Mouse (Mus musculus) midbrain, postnatal 0 days (tissue): ENCODE data around the gene Npas3. TPM values are rescaled to one million over a fixed set of nuclear protein-coding genes. Genes with fewer than 3 reads are reported as not detected.
A peak's percentile ranks its signal among the peaks of the same experiment; 100 is the strongest.

ENCODE experiments used
- ATAC-seq: fragments of 200-750 bp; cut with Nextera tagmentation; 2 replicates; pipeline ENCODE4 v1.8.0; 2017; ENCODE audit warnings: moderate number of reproducible peaks, mild to moderate bottlenecking, moderate TSS enrichment, moderate library complexity; ENCODE audit not compliant: low FRiP score
- DNase-seq: peaks from one replicate; pipeline ENCODE4 v3.0.0-alpha.2; 2015; ENCODE audit warnings: low spot score
- H3K27ac ChIP-seq: fragments of 300-500 bp; sonication (generic); 2 replicates; pipeline ENCODE4 v1.5.1; 2014; ENCODE audit warnings: low read depth, mild to moderate bottlenecking, low read length, mixed read lengths
- H3K27me3 ChIP-seq: fragments of 300-500 bp; sonication (generic); 2 replicates; pipeline ENCODE4 v1.6.1; 2014; ENCODE audit warnings: low read length, control low read depth, mixed read lengths; ENCODE audit not compliant: insufficient read depth
- H3K36me3 ChIP-seq: fragments of 300-500 bp; sonication (generic); 2 replicates; pipeline ENCODE4 v1.6.1; 2014; ENCODE audit warnings: low read length, control low read depth, mixed read lengths; ENCODE audit not compliant: insufficient read depth
- H3K4me1 ChIP-seq: fragments of 300-500 bp; sonication (generic); 2 replicates; pipeline ENCODE4 v1.6.1; 2014; ENCODE audit warnings: mild to moderate bottlenecking, control low read depth, antibody characterized with exemption, low read length, mixed read lengths; ENCODE audit not compliant: insufficient read depth
- H3K4me2 ChIP-seq: fragments of 300-500 bp; sonication (generic); 2 replicates; pipeline ENCODE4 v1.6.1; 2014; ENCODE audit warnings: low read depth, mild to moderate bottlenecking, low read length, mixed read lengths; ENCODE audit not compliant: poor library complexity, severe bottlenecking
- H3K4me3 ChIP-seq: fragments of 300-500 bp; sonication (generic); 2 replicates; pipeline ENCODE4 v1.5.1; 2014; ENCODE audit warnings: low read depth, mild to moderate bottlenecking, low read length, moderate library complexity
- H3K9ac ChIP-seq: fragments of 300-500 bp; sonication (generic); replicated peaks from 2 replicates; pipeline ENCODE4 v1.6.1; 2014; ENCODE audit warnings: mild to moderate bottlenecking, low read length, moderate library complexity, mixed read lengths; ENCODE audit not compliant: poor library complexity, severe bottlenecking
- H3K9me3 ChIP-seq: fragments of 300-500 bp; sonication (generic); 2 replicates; pipeline ENCODE4 v1.6.1; 2016; ENCODE audit warnings: low read length, control low read depth
- CTCF ChIP-seq: IDR thresholded peaks from 2 replicates; pipeline ENCODE4 v1.5.1; 2016; ENCODE audit warnings: antibody characterized with exemption, mild to moderate bottlenecking
- WGBS: fragments of 180-500 bp; shearing (Covaris S2); extraction: QIAGEN DNeasy Blood & Tissue Kit; methylation state at CpG from one replicate; pipeline ENCODE4 v1.1.7; 2014; 5-methylcytosine and 5-hydroxymethylcytosine counted together
- polyA plus RNA-seq: library from polyadenylated mRNA; unstranded; fragments of >200 nt; fragmentation: Nextera tagmentation; extraction: Ambion mirVana; gene quantifications from 2 replicates; pipeline ENCODE4 v1.2.1, GENCODE M21; 2015
- total RNA-seq: library from RNA; depleted of rRNA; stranded (reverse); fragments of >200 nt; gene quantifications from 2 replicates; pipeline ENCODE4 v1.2.3, GENCODE M21; 2014

Npas3 gene
- total and polyA plus RNA-seq, 2 experiments from 2014 or later = 34.2 to 53.8 TPM

DNA sequence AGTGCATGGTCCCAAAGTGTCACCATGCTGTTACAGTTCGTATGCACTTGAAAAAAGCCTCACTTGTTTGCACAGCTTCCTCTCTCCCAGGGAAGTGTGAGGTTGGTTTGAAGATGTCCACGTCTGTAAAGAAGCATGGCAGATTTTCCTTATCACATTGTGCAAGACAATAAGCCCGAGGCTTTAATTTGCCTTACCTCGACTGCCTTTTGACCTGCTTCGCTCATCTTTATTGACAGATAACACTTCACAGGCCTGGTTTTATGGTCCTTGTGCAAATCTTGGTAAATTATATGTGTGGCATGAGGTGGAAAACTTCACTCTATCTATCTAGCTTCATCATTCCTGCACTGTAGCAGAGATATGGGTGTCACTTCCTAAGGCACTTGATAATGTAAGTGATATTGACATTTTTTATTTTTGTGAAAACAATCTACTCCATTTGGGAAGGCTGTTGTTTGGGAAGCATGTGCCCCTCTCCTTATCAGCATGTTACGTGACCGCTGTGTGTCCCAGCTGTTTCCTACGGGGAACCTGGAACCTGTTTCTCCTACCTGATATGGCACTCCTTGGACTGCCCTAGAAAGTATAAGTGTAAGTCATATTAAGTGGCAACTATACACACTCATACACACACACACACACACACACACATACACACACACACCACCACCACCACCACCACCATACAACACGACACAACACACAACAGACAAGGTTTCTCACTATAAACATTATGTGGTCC lies 450.2 kb downstream of the Npas3 start:
- H3K4me1 ChIP-seq = no peaks in the 10 kb centered on the region
- H3K9me3 ChIP-seq = no peaks in the 10 kb centered on the region
- no peak overlapping the region for H3K4me2 ChIP-seq
- ATAC-seq = no peak
- no peak for DNase-seq
- no peak overlapping the region for H3K27ac ChIP-seq
- no peaks in the 10 kb centered on the region for H3K36me3 ChIP-seq
- 82% methylated on average over 9 of the region's 9 CpGs for WGBS
- H3K27me3 ChIP-seq = no peaks in the 10 kb centered on the region
- TF ChIP-seq CTCF = no peak
- H3K4me3 ChIP-seq = no peak overlapping the region
- no peak overlapping the region for H3K9ac ChIP-seq

DNA sequence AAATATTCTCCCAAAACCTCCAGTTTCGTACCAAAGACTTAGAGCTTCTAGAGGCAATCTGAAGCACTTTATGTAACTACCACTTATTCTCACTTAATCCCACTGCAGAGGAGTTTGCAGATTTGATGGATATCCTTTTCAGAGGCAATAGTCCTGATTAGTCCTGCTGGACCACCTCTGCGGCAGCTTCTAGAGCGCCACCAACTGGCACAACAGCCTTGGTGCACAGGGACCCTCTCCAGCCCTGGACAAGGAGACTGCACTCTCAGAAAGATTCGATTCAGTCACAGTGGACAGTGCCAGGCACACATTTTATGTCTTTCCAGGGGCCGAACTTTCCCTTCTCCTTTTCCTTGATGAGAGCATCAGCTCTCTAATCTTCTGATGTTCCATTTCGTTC lies 471.4 kb downstream of the Npas3 start:
- H3K9ac ChIP-seq = no peak overlapping the region
- DNase-seq (peak; percentile 38), ATAC-seq (no peak)
- H3K4me3 ChIP-seq = no peak overlapping the region
- no peaks in the 10 kb centered on the region for H3K4me1 ChIP-seq
- H3K36me3 ChIP-seq = no peaks in the 10 kb centered on the region
- 59% methylated on average over 6 of the region's 6 CpGs for WGBS
- no peaks in the 10 kb centered on the region for H3K9me3 ChIP-seq
- no peak overlapping the region for H3K27ac ChIP-seq
- no peak overlapping the region for H3K4me2 ChIP-seq
- no peaks in the 10 kb centered on the region for H3K27me3 ChIP-seq
- TF ChIP-seq CTCF = peak; percentile 50

- DNase-seq = peak; percentile 46
- TF ChIP-seq CTCF = no peak
Measured at GRCm38 (mm10) chr12:53722156-53722555, 473.7 kb downstream of the Npas3 start.

DNA sequence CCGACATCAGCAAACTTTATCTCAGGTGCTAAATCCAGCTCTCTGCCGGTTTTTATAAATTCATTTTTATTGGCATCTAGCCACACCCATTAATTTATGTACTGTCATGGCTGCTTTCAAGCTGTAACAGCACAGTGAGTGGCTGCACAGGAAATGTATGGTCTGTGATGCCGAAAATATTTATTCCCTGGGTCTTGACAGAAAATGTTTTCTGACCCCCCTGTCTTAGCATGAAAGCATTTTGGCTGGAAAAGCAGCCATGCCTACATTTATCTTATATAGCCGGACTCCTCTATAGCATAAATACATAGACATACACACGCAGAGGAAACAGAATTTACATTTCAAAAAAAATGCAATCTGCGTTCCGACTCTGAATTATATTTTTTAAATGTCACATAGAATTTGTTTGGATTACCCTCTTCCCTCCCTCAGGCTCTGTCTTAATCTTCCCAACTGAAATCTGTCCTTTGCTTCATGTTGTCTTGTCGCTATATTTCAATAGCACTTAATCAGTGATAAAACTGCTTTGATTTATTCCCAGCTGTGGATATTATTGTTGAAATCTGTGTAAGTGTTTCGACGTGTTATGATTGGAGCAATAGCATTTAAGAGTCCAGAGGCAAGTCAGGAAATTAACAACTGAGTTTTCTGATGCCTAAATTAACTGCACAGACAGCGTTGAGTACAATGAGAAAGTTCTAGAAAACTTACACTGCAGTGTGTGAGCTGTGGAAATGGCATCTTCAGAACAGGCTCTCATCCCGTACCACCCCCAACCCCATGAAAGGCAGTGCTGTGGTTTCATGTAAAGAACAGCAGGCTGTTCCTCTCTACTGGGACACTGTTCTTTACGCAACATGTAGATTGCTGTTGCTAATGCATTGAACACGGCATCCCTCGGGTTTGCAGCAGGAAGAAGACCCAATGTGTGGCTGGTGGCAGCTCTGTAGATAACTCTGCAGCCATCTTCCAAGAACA lies 474.5 kb downstream of the Npas3 start:
- Histone ChIP-seq H3K9me3 (no peaks in the 10 kb centered on the region), H3K27me3 (no peaks in the 10 kb centered on the region), H3K9ac (no peak overlapping the region), H3K4me2 (no peak overlapping the region), H3K4me1 (no peaks in the 10 kb centered on the region), H3K27ac (no peak overlapping the region), H3K36me3 (no peaks in the 10 kb centered on the region), H3K4me3 (no peak overlapping the region)
- TF ChIP-seq CTCF = no peak
- ATAC-seq = no peak
- no peak for DNase-seq
- WGBS = 83% methylated on average over 15 of the region's 15 CpGs

More at GRCm38 (mm10) chr12:53722156-53722555, 473.7 kb downstream of the Npas3 start:
- Histone ChIP-seq H3K9me3 (no peaks in the 10 kb centered on the region), H3K4me2 (no peak overlapping the region), H3K36me3 (no peaks in the 10 kb centered on the region), H3K4me1 (no peaks in the 10 kb centered on the region), H3K4me3 (no peak overlapping the region), H3K27me3 (no peaks in the 10 kb centered on the region), H3K9ac (no peak overlapping the region), H3K27ac (no peak overlapping the region)
- 87% methylated on average over 7 of the region's 7 CpGs for WGBS
- no peak for ATAC-seq

GRCm38 (mm10) chr12:53729275-53729674 lies 480.8 kb downstream of the Npas3 start:
- TF ChIP-seq CTCF = no peak
- 89% methylated on average over 5 of the region's 5 CpGs for WGBS
- Histone ChIP-seq H3K27me3 (no peaks in the 10 kb centered on the region), H3K4me3 (no peak overlapping the region), H3K27ac (no peak overlapping the region), H3K4me2 (no peak overlapping the region), H3K9me3 (no peaks in the 10 kb centered on the region), H3K9ac (no peak overlapping the region), H3K4me1 (no peaks in the 10 kb centered on the region), H3K36me3 (no peaks in the 10 kb centered on the region)
- ATAC-seq (no peak), DNase-seq (no peak)
